Mouse (Mus musculus): ENCODE measurements around the gene Cblc.

DNA sequence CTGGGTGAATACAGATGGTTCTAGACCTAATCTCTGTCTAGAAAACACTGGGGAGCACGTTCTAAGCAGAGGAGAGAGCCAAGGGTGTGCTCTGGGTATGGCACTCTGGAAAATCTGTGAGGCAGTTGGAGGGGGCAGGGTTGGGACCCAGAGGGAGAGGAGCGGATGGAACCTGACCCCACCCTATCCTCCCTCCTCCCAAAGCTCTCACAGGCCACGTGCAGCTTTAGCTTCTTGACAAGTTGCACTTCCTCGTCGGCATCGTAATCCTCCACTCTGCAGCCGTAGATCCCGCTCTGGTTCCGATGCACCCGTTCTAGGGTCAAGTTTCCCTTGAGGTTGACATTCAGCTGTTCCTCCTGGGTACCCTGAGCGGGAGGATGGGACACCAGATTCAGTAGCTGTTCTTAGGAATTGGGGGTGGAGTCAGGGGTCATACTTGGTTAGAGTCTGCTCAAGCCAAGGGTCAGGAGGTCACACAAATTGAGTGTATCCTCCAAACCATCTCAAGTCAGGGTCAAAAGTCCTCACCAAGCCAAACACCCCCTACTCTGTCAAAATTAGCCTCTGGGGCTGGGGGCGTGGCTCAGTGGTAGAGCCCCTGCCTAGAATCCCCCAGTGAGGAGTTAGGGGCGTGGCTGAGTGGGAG lies 32.7 kb downstream of the Cblc start:
- TF ChIP-seq CTCF (IDR thresholded peaks at IDR 0.05; ENCODE audit: low read depth) (no peak), EP300 (optimal IDR thresholded peaks at IDR 0.05) (no peak)

All from stomach, postnatal 0 days (tissue).